Mouse (Mus musculus) megakaryocyte, embryonic 14.5 days (primary cell): Measurements from ENCODE around the gene Cdc6. TPM values are rescaled to one million over a fixed set of nuclear protein-coding genes. Genes with fewer than 3 reads are reported as not detected.

Experiments
- H3K27me3 ChIP-seq: replicated peaks from 2 replicates; pipeline ENCODE3; 2012; ENCODE audit warnings: inconsistent platforms
- H3K36me3 ChIP-seq: replicated peaks from 2 replicates; pipeline ENCODE3; 2012; ENCODE audit warnings: low read length, inconsistent platforms, mixed read lengths
- H3K4me1 ChIP-seq: 2 replicates; pipeline ENCODE4 v1.6.1; 2012; ENCODE audit warnings: inconsistent platforms
- H3K4me3 ChIP-seq: replicated peaks from 2 replicates; pipeline ENCODE3; 2012; ENCODE audit warnings: moderate library complexity, mild to moderate bottlenecking, inconsistent platforms
- H3K9me3 ChIP-seq: 2 replicates; pipeline ENCODE4 v1.6.1; 2012; ENCODE audit warnings: inconsistent platforms
- FLI1 ChIP-seq: IDR thresholded peaks from 2 replicates; pipeline ENCODE4 v1.6.1; 2012; ENCODE audit warnings: low read length, inconsistent platforms, mixed read lengths
- GATA1 ChIP-seq: IDR thresholded peaks from 3 replicates; pipeline ENCODE4 v1.6.1; 2012; ENCODE audit warnings: mixed read lengths, low read length, inconsistent platforms, borderline replicate concordance
- polyA plus RNA-seq: library from polyadenylated mRNA; stranded (reverse); fragments of >175 nt; gene quantifications from 2 replicates; pipeline ENCODE4 v1.2.3, GENCODE M21; 2012; ENCODE audit warnings: low replicate concordance; ENCODE audit not compliant: insufficient read depth

Gene Cdc6
- polyA plus RNA-seq, 1 experiment, result 0.44 TPM

GRCm38 (mm10) chr11:98873900-98874299, 33.7 kb upstream of the Cdc6 start:
- TF ChIP-seq GATA1, result no peak
- no peak for TF ChIP-seq FLI1
- Histone ChIP-seq H3K9me3 (no peaks in the 10 kb centered on the region), H3K27me3 (no peaks in the 10 kb centered on the region), H3K4me1 (peaks cover 28% of the 10 kb centered on the region), H3K4me3 (no peak overlapping the region), H3K36me3 (peaks cover 54% of the 10 kb centered on the region)

GRCm38 (mm10) chr11:98877001-98877400, 30.6 kb upstream of the Cdc6 start:
- no peaks in the 10 kb centered on the region for H3K27me3 ChIP-seq
- H3K4me3 ChIP-seq, result no peak overlapping the region
- TF ChIP-seq FLI1, result no peak
- TF ChIP-seq GATA1, result no peak
- H3K36me3 ChIP-seq, result peaks cover 37% of the 10 kb centered on the region
- peaks cover 17% of the 10 kb centered on the region for H3K4me1 ChIP-seq
- H3K9me3 ChIP-seq, result no peaks in the 10 kb centered on the region

GRCm38 (mm10) chr11:98887703-98888102, 19.9 kb upstream of the Cdc6 start:
- H3K27me3 ChIP-seq, result no peaks in the 10 kb centered on the region
- H3K36me3 ChIP-seq, result peaks cover 86% of the 10 kb centered on the region
- peaks cover 22% of the 10 kb centered on the region for H3K4me1 ChIP-seq
- TF ChIP-seq FLI1, result no peak
- TF ChIP-seq GATA1, result no peak
- no peaks in the 10 kb centered on the region for H3K9me3 ChIP-seq
- no peak overlapping the region for H3K4me3 ChIP-seq

GRCm38 (mm10) chr11:98889077-98889476, 18.5 kb upstream of the Cdc6 start:
- TF ChIP-seq FLI1 (no peak), GATA1 (no peak)
- Histone ChIP-seq H3K27me3 (no peaks in the 10 kb centered on the region), H3K9me3 (0 out of 2 replicates have a peak, but pooled peaks cover 2% of the 10 kb centered on the region), H3K4me1 (peaks cover 15% of the 10 kb centered on the region), H3K4me3 (no peak overlapping the region), H3K36me3 (peaks cover 97% of the 10 kb centered on the region)

GRCm38 (mm10) chr11:98889977-98890376, 17.6 kb upstream of the Cdc6 start:
- H3K27me3 ChIP-seq, result no peaks in the 10 kb centered on the region
- peaks cover 95% of the 10 kb centered on the region for H3K36me3 ChIP-seq
- TF ChIP-seq GATA1, result no peak
- no peak for TF ChIP-seq FLI1
- H3K4me1 ChIP-seq, result peaks cover 16% of the 10 kb centered on the region
- H3K9me3 ChIP-seq, result 0 out of 2 replicates have a peak, but pooled peaks cover 2% of the 10 kb centered on the region
- no peak overlapping the region for H3K4me3 ChIP-seq

- H3K36me3 ChIP-seq, result peaks cover 96% of the 10 kb centered on the region
- 0 out of 2 replicates have a peak, but pooled peaks cover 2% of the 10 kb centered on the region for H3K9me3 ChIP-seq
- H3K4me3 ChIP-seq, result no peak overlapping the region
- peaks cover 15% of the 10 kb centered on the region for H3K4me1 ChIP-seq
- H3K27me3 ChIP-seq, result no peaks in the 10 kb centered on the region
- TF ChIP-seq GATA1 (no peak), FLI1 (no peak)
These were observed 15.2 kb upstream of the Cdc6 start for GRCm38 (mm10) chr11:98892426-98892825.

GRCm38 (mm10) chr11:98900529-98901125, 7.0 kb upstream of the Cdc6 start:
- Histone ChIP-seq H3K27me3 (no peaks in the 10 kb centered on the region), H3K9me3 (no peaks in the 10 kb centered on the region), H3K4me1 (peaks cover 47% of the 10 kb centered on the region), H3K36me3 (peaks cover 92% of the 10 kb centered on the region), H3K4me3 (peak overlapping the region; percentile 47)
- no peak for TF ChIP-seq FLI1

GRCm38 (mm10) chr11:98902621-98903245, 4.9 kb upstream of the Cdc6 start:
- peaks cover 57% of the 10 kb centered on the region for H3K4me1 ChIP-seq
- H3K4me3 ChIP-seq, result no peak overlapping the region
- no peak for TF ChIP-seq FLI1
- TF ChIP-seq GATA1, result no peak
- H3K9me3 ChIP-seq, result no peaks in the 10 kb centered on the region
- H3K27me3 ChIP-seq, result no peaks in the 10 kb centered on the region
- peaks cover 76% of the 10 kb centered on the region for H3K36me3 ChIP-seq

GRCm38 (mm10) chr11:98904577-98904976, 3.0 kb upstream of the Cdc6 start:
- peaks cover 74% of the 10 kb centered on the region for H3K4me1 ChIP-seq

GRCm38 (mm10) chr11:98905033-98905432, 2.6 kb upstream of the Cdc6 start:
- no peak overlapping the region for H3K4me3 ChIP-seq
- H3K36me3 ChIP-seq, result peaks cover 59% of the 10 kb centered on the region

More at GRCm38 (mm10) chr11:98904577-98904976, 3.0 kb upstream of the Cdc6 start:
- H3K36me3 ChIP-seq, result peaks cover 61% of the 10 kb centered on the region
- TF ChIP-seq FLI1 (no peak), GATA1 (no peak)
- H3K27me3 ChIP-seq, result no peaks in the 10 kb centered on the region
- no peak overlapping the region for H3K4me3 ChIP-seq
- H3K9me3 ChIP-seq, result no peaks in the 10 kb centered on the region

GRCm38 (mm10) chr11:98905583-98905982, 2.0 kb upstream of the Cdc6 start:
- no peak overlapping the region for H3K4me3 ChIP-seq
- H3K27me3 ChIP-seq, result no peaks in the 10 kb centered on the region
- peaks cover 74% of the 10 kb centered on the region for H3K4me1 ChIP-seq
- no peaks in the 10 kb centered on the region for H3K9me3 ChIP-seq
- H3K36me3 ChIP-seq, result peaks cover 59% of the 10 kb centered on the region
- no peak for TF ChIP-seq GATA1
- TF ChIP-seq FLI1, result no peak

More at GRCm38 (mm10) chr11:98905033-98905432, 2.6 kb upstream of the Cdc6 start:
- Histone ChIP-seq H3K9me3 (no peaks in the 10 kb centered on the region), H3K27me3 (no peaks in the 10 kb centered on the region), H3K4me1 (peaks cover 74% of the 10 kb centered on the region)
- no peak for TF ChIP-seq GATA1
